Mouse (Mus musculus): ENCODE data around the gene Gm10563. TPM values are rescaled to one million over a fixed set of nuclear protein-coding genes. Genes with fewer than 3 reads are reported as not detected.
A peak's percentile ranks its signal among the peaks of the same experiment; 100 is the strongest.

The Gm10563 gene
- polyA plus RNA-seq, 1 experiment from 2014 or later = not detected

- no peak overlapping the region for H3K4me3 ChIP-seq
- WGBS = 95% methylated on average over 11 of the region's 11 CpGs
Observed at GRCm38 (mm10) chr4:155649355-155649754, 4.1 kb upstream of the Gm10563 start.

GRCm38 (mm10) chr4:155645721-155646120, 513 bp upstream of the Gm10563 start:
- Histone ChIP-seq H3K27ac (replicated peaks) (no peak overlapping the region), H3K9me3 (no peaks in the 10 kb centered on the region), H3K27me3 (replicated peaks; ENCODE audit: low read depth, poor library complexity, severe bottlenecking) (peaks cover 6% of the 10 kb centered on the region), H3K4me3 (no peak overlapping the region), H3K36me3 (replicated peaks) (peaks cover 95% of the 10 kb centered on the region), H3K4me1 (no peaks in the 10 kb centered on the region)
- WGBS = 96% methylated on average over 5 of the region's 5 CpGs
- DNase-seq (ENCODE audit: low spot score) = no peak

More at GRCm38 (mm10) chr4:155649355-155649754, 4.1 kb upstream of the Gm10563 start:
- H3K36me3 ChIP-seq (replicated peaks) = peaks cover 74% of the 10 kb centered on the region
- H3K27me3 ChIP-seq (replicated peaks; ENCODE audit: low read depth, poor library complexity, severe bottlenecking) = peaks cover 42% of the 10 kb centered on the region
- H3K9me3 ChIP-seq = no peaks in the 10 kb centered on the region
- peaks cover 32% of the 10 kb centered on the region for H3K4me1 ChIP-seq
- DNase-seq (ENCODE audit: low spot score) = no peak
- H3K27ac ChIP-seq (replicated peaks) = no peak overlapping the region

- H3K27me3 ChIP-seq (replicated peaks; ENCODE audit: low read depth, poor library complexity, severe bottlenecking) = no peaks in the 10 kb centered on the region
- no peak overlapping the region for H3K27ac ChIP-seq (replicated peaks)
- no peaks in the 10 kb centered on the region for H3K9me3 ChIP-seq
- H3K4me3 ChIP-seq = no peak overlapping the region
- no peak for DNase-seq (ENCODE audit: low spot score)
- 86% methylated on average over 1 of the region's 1 CpGs for WGBS
- H3K36me3 ChIP-seq (replicated peaks) = peaks cover 94% of the 10 kb centered on the region
- no peaks in the 10 kb centered on the region for H3K4me1 ChIP-seq
Observed at GRCm38 (mm10) chr4:155643531-155643930, 1.7 kb downstream of the Gm10563 start.

GRCm38 (mm10) chr4:155635766-155636499, 9.3 kb downstream of the Gm10563 start:
- no peaks in the 10 kb centered on the region for H3K4me1 ChIP-seq
- no peaks in the 10 kb centered on the region for H3K27me3 ChIP-seq (replicated peaks; ENCODE audit: low read depth, poor library complexity, severe bottlenecking)
- no peak for DNase-seq (ENCODE audit: low spot score)
- no peaks in the 10 kb centered on the region for H3K9me3 ChIP-seq
- H3K4me3 ChIP-seq = no peak overlapping the region
- H3K36me3 ChIP-seq (replicated peaks) = peaks cover 99% of the 10 kb centered on the region
- H3K27ac ChIP-seq (replicated peaks) = no peak overlapping the region

GRCm38 (mm10) chr4:155630267-155630666, 14.9 kb downstream of the Gm10563 start:
- Histone ChIP-seq H3K36me3 (replicated peaks) (peaks cover 89% of the 10 kb centered on the region), H3K4me1 (peaks cover 4% of the 10 kb centered on the region), H3K27ac (replicated peaks) (no peak overlapping the region), H3K4me3 (no peak overlapping the region), H3K27me3 (replicated peaks; ENCODE audit: low read depth, poor library complexity, severe bottlenecking) (no peaks in the 10 kb centered on the region), H3K9me3 (no peaks in the 10 kb centered on the region)
- no peak for DNase-seq (ENCODE audit: low spot score)
- 89% methylated on average over 6 of the region's 6 CpGs for WGBS

- WGBS = under 1% methylated on average over 84 of the region's 84 CpGs
- Histone ChIP-seq H3K36me3 (replicated peaks) (peaks cover 57% of the 10 kb centered on the region), H3K27me3 (replicated peaks; ENCODE audit: low read depth, poor library complexity, severe bottlenecking) (no peaks in the 10 kb centered on the region)
Observed at GRCm38 (mm10) chr4:155624338-155625291, 20.6 kb downstream of the Gm10563 start, which contains the start of gene Cdk11b. TSS of gene Cdk11b (plus strand) at chr4:155624854.

GRCm38 (mm10) chr4:155618321-155618720, 26.9 kb downstream of the Gm10563 start:
- Histone ChIP-seq H3K36me3 (replicated peaks) (peaks cover 82% of the 10 kb centered on the region), H3K4me1 (peaks cover 1% of the 10 kb centered on the region), H3K9me3 (no peaks in the 10 kb centered on the region), H3K27ac (replicated peaks) (no peak overlapping the region), H3K4me3 (no peak overlapping the region), H3K27me3 (replicated peaks; ENCODE audit: low read depth, poor library complexity, severe bottlenecking) (no peaks in the 10 kb centered on the region)
- DNase-seq (ENCODE audit: low spot score) = no peak
- WGBS = 91% methylated on average over 5 of the region's 5 CpGs

More at GRCm38 (mm10) chr4:155624338-155625291, 20.6 kb downstream of the Gm10563 start, which contains the start of gene Cdk11b:
- H3K9me3 ChIP-seq = no peaks in the 10 kb centered on the region
- peak within 1 kb of the TSS; percentile 75 for H3K4me3 ChIP-seq
- H3K27ac ChIP-seq (replicated peaks) = peak within 1 kb of the TSS; percentile 84
- DNase-seq (ENCODE audit: low spot score) = peak; percentile 97
- peaks cover 13% of the 10 kb centered on the region for H3K4me1 ChIP-seq

- no peaks in the 10 kb centered on the region for H3K9me3 ChIP-seq
- H3K27ac ChIP-seq (replicated peaks) = no peak overlapping the region
- H3K27me3 ChIP-seq (replicated peaks; ENCODE audit: low read depth, poor library complexity, severe bottlenecking) = no peaks in the 10 kb centered on the region
- H3K4me3 ChIP-seq = no peak overlapping the region
- WGBS = 95% methylated on average over 3 of the region's 3 CpGs
- no peaks in the 10 kb centered on the region for H3K4me1 ChIP-seq
- peaks cover 86% of the 10 kb centered on the region for H3K36me3 ChIP-seq (replicated peaks)
- DNase-seq (ENCODE audit: low spot score) = no peak
Observed at GRCm38 (mm10) chr4:155613264-155613663, 31.9 kb downstream of the Gm10563 start.

GRCm38 (mm10) chr4:155611860-155612259, 33.3 kb downstream of the Gm10563 start:
- H3K27me3 ChIP-seq (replicated peaks; ENCODE audit: low read depth, poor library complexity, severe bottlenecking) = no peaks in the 10 kb centered on the region
- no peaks in the 10 kb centered on the region for H3K4me1 ChIP-seq
- no peaks in the 10 kb centered on the region for H3K9me3 ChIP-seq
- H3K36me3 ChIP-seq (replicated peaks) = peaks cover 83% of the 10 kb centered on the region
- 93% methylated on average over 3 of the region's 3 CpGs for WGBS
- no peak overlapping the region for H3K27ac ChIP-seq (replicated peaks)
- DNase-seq (ENCODE audit: low spot score) = no peak
- H3K4me3 ChIP-seq = no peak overlapping the region

GRCm38 (mm10) chr4:155606825-155607224, 38.4 kb downstream of the Gm10563 start:
- no peak for DNase-seq (ENCODE audit: low spot score)
- no peaks in the 10 kb centered on the region for H3K27me3 ChIP-seq (replicated peaks; ENCODE audit: low read depth, poor library complexity, severe bottlenecking)
- peaks cover 14% of the 10 kb centered on the region for H3K4me1 ChIP-seq
- whole genome bisulfite sequencing = 82% methylated on average over 2 of the region's 2 CpGs
- no peak overlapping the region for H3K4me3 ChIP-seq
- no peak overlapping the region for H3K27ac ChIP-seq (replicated peaks)
- no peaks in the 10 kb centered on the region for H3K9me3 ChIP-seq
- H3K36me3 ChIP-seq (replicated peaks) = peaks cover 80% of the 10 kb centered on the region

GRCm38 (mm10) chr4:155605132-155605531, 40.1 kb downstream of the Gm10563 start:
- Histone ChIP-seq H3K4me1 (peaks cover 19% of the 10 kb centered on the region), H3K9me3 (no peaks in the 10 kb centered on the region), H3K4me3 (no peak overlapping the region), H3K27ac (replicated peaks) (no peak overlapping the region), H3K36me3 (replicated peaks) (peaks cover 65% of the 10 kb centered on the region), H3K27me3 (replicated peaks; ENCODE audit: low read depth, poor library complexity, severe bottlenecking) (no peaks in the 10 kb centered on the region)
- DNase-seq (ENCODE audit: low spot score) = no peak
- WGBS = 95% methylated on average over 4 of the region's 4 CpGs

- Histone ChIP-seq H3K36me3 (replicated peaks) (peaks cover 55% of the 10 kb centered on the region), H3K9me3 (no peaks in the 10 kb centered on the region), H3K27me3 (replicated peaks; ENCODE audit: low read depth, poor library complexity, severe bottlenecking) (no peaks in the 10 kb centered on the region), H3K4me3 (no peak overlapping the region), H3K27ac (replicated peaks) (no peak overlapping the region), H3K4me1 (peaks cover 20% of the 10 kb centered on the region)
- no peak for DNase-seq (ENCODE audit: low spot score)
- WGBS = 91% methylated on average over 6 of the region's 6 CpGs
Observed at GRCm38 (mm10) chr4:155603801-155604200, 41.4 kb downstream of the Gm10563 start.

Data from embryonic facial prominence, embryonic 10.5 days (tissue).